Mouse (Mus musculus) layer of hippocampus, adult 2 months (tissue): ENCODE data around the gene Gna12. TPM values are rescaled to one million over a fixed set of nuclear protein-coding genes. Genes with fewer than 3 reads are reported as not detected.
A peak's percentile ranks its signal among the peaks of the same experiment; 100 is the strongest.

ENCODE experiments used
- DNase-seq, 2 experiments: peaks; one replicate each; pipeline ENCODE4 v3.0.0; 2022; ENCODE audit warnings: low spot score in 2 of 2
- H3K27ac ChIP-seq: fragments of 200-600 bp; 2 replicates; pipeline ENCODE4 v1.8.1; 2022
- H3K4me3 ChIP-seq: fragments of 200-600 bp; 2 replicates; pipeline ENCODE4 v1.8.1; 2022; ENCODE audit warnings: mild to moderate bottlenecking
- CTCF ChIP-seq: fragments of 200-600 bp; conservative IDR thresholded peaks from 2 replicates; pipeline ENCODE4 v1.8.1; 2022; ENCODE audit warnings: antibody characterized with exemption, mild to moderate bottlenecking, moderate library complexity
- long read RNA-seq, 2 experiments: library from polyadenylated mRNA; stranded (forward); transcript quantifications; one replicate each; pipeline ENCODE4 v2.0.0; 2021; ENCODE audit warnings: borderline mapping rate in 2 of 2
- total RNA-seq, 2 experiments: library from RNA; stranded (reverse); gene quantifications; 2 replicates each; pipeline ENCODE4 v1.2.3; 2021

The Gna12 gene
- 10 to 100 TPM; 78.3 to 80.5 TPM for total RNA-seq
- long read RNA-seq, experiment 1, transcript Gna12-201 (4 exons, 3,416 nt) = major isoform, 116 of 129 reads
- long read RNA-seq, experiment 1, partial matches to known transcripts = 1 of 129 reads
- long read RNA-seq, experiment 1, other reads (novel, unspliced or antisense) = 12 of 129 reads
- long read RNA-seq, experiment 2, transcript Gna12-201 (4 exons, 3,416 nt) = major isoform, 135 of 159 reads
- long read RNA-seq, experiment 2, partial matches to known transcripts = 5 of 159 reads
- long read RNA-seq, experiment 2, other reads (novel, unspliced or antisense) = 19 of 159 reads

DNA sequence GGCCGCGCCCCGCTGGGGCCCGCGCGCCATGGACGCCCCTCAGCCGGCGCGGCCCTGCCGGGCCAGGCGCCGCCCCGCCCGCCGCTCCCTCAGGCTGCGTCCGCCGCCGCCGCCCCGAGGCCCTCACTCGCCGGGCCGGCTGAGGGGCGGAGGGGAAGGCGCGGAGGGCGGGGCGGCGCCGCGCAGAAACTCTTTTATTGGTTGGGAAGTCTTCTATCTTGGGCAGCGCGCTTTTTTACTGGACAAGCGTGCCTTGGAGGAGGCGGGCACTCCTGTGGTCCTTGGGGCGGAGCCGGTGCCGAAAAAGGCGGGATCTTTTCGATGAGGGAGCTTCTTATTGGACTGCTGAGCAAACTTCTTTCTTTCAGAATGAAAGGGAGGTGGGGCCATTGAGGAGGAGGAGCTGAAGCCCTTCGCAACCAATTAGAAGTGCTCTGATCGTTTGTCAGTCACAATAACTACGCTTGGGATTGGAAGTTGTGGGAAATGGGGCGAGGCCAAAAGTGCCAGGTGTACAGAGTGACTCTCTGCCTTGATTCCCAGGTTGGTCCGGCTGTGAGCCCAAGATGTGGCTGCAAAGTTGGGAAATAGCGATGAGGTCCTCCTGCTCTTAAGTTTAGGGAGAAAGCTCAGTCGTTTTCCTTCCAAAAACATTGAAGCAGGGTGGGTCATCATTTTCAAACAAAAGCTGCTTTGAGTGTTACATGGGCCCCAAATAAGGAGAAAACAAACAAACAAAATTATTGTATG, at the start of gene Gna12:
Gene Gna12 (minus strand): TSS at position 118 of the 750 bp plus-strand sequence.
- TF ChIP-seq CTCF = no peak
- Histone ChIP-seq H3K27ac (peak within 1 kb of the TSS; percentile 84), H3K4me3 (peak within 1 kb of the TSS; percentile 90)
- peak; percentile 97 to 99 for DNase-seq

DNA sequence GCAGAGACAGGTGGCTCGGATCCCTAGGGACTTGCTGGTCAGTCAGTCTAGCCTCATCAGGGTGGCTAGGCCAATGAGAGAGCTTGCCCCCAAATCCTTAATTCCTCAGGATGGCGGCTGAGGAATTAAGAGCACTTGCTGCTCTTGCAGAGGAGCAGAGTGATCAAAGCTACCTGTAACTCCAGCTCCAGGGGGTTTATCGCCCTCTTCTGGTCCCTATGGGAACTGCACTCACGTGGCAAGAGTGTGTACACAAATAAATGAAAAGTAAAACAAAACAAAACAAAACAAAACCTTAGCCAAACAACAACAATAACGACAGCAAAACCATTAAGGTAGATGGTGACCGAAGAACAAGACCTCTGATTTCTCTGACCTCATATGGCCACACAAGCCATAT, 48.4 kb upstream of the Gna12 start:
- H3K27ac ChIP-seq = no peak overlapping the region
- peak; percentile 56 for TF ChIP-seq CTCF
- no peak overlapping the region for H3K4me3 ChIP-seq
- no peak for DNase-seq

DNA sequence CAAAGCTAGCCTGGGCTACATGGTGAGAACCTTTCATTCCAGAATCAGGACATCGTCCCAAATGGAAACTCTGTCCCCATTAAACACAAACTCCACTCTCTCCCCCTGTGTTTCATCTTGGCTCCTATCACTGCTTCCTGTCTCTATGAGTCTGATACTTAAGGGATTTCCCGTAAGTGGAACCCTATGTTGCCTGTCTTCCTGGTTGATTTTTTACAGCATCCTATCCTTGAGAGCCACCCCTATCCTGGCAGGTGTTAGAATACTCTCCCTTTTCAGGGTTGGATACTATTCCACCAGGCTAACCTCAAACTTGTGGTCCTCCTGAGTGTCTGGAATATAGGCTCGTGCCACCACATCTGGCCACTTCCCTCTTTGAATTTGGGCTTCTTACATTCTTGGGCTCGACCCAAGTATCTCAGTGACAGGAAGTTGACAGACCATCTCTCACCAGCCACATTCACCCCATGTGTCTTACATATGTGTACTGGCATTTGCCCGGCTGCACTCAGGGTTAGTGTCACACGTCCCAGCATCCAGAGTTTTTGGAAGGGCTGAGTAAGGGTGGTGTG, 43.6 kb upstream of the Gna12 start:
- TF ChIP-seq CTCF = no peak
- no peak for DNase-seq
- H3K27ac ChIP-seq = no peak overlapping the region

DNA sequence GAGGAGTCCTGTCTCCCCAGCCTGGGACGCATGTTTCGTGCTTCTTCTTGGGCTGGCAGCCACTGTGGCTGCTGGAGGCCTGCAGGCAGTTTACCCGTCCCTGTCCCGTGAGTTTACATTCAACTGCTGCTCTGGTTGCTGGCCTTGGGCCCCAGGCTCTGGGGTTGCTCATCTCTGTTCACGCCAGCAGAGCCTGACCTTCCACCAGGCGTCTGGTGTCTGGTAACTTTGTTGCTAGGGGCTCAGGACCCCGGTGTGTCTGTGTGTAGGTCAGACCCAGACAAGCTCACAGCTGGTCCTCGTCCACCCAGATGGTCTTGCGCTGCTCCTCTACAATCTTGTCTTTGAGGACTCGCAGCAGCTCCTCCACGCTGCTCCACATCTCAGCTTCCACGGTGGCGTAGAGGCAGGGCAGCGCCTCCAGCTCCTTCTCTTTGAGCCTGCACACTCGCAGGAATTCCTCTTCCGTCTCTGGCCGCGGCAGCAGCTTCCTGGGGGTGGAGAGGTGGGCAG, 42.9 kb upstream of the Gna12 start:
- DNase-seq = no peak

More for the DNA sequence above, 43.6 kb upstream of the Gna12 start:
- no peak overlapping the region for H3K4me3 ChIP-seq

DNA sequence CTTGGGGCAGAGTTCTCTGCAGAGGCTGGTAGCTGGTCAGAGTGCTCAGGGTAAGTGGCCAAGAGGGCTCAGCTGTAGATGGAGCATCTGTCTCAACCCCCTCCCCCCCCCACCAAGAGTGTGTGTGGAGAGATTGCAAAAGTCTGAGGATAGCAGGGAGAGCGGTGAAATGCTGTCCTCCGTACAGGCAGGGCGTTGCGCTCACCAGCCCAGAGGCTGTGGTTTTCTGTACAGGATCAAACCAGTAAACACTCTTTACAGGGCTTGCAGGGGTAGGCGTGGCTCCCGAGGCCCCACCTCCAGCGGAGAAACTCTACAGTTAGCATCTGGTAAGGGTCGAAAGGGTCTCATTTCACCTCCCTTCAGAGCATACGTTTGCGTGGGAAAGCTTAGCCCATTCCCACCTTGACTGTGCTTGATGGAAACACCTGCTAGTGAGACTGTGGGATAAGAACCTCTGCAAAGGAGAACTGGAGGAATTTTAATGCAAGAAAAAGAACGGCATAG, 42.4 kb upstream of the Gna12 start:
- no peak for TF ChIP-seq CTCF
- DNase-seq = no peak
- no peak overlapping the region for H3K27ac ChIP-seq
- H3K4me3 ChIP-seq = no peak overlapping the region

More for the DNA sequence above, 42.9 kb upstream of the Gna12 start:
- Histone ChIP-seq H3K4me3 (no peak overlapping the region), H3K27ac (no peak overlapping the region)
- TF ChIP-seq CTCF = peak; percentile 56

DNA sequence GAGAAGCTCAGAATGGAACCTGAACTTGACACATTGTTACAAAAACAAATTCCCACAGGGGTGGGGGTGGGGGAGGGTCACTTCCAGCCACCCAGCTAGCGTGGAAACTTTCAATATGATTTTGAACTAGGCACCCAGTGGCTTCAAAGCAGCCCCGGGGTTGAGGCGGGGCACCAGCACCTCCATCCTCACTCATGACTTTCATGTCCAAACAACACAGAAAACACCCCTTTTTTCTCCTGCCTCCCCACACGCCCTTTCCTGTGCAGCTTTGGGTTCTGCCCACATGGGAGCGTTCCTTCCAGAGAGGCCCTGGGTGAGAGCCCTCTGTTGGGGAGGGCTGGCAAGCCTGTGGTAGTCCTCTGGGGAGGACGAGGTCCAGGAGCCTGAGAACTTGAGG, 41.0 kb upstream of the Gna12 start:
- no peak for DNase-seq
- no peak for TF ChIP-seq CTCF

DNA sequence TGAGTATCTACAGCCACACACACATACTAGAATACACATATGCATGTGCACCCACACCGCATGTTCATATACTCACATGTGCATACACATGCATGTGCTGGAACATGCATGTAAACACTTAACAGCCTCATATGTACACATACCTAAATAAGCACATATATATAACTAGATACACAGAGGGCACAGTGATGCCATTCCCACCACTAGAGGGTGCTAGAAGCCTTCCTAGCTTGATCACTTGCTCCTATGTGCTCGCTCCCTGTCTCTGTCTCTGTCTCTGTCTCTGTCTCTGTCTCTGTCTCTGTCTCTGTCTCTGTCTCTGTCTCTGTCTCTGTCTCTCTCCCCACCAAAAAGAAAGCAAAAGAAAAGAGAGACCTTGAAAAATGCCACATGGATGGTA, 38.8 kb upstream of the Gna12 start:
- DNase-seq = peak; percentile 51 to 75
- H3K27ac ChIP-seq = no peak overlapping the region

More for the DNA sequence above, 41.0 kb upstream of the Gna12 start:
- H3K27ac ChIP-seq = no peak overlapping the region
- no peak overlapping the region for H3K4me3 ChIP-seq

DNA sequence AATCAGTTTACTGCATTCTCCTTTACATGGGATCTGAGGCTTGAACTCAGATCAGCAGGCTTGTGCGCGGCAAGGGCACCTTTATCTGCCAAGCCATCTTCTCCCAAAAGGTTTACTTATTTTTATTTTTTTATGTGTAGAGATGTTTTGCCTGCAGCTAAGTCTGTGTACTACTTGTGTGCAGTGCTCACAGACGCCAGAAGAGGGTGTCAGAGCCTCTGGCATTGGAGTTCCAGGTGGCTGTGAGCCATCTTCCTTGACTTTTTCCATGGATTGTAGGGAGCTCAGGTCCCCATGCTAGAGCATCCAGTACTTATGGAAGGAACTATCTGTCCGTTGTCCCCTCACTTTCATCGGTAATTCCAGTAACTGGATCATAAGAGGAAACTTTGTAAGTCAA, 29.5 kb upstream of the Gna12 start:
- no peak overlapping the region for H3K4me3 ChIP-seq
- TF ChIP-seq CTCF = peak; percentile 54

More for the DNA sequence above, 38.8 kb upstream of the Gna12 start:
- peak; percentile 87 for TF ChIP-seq CTCF
- no peak overlapping the region for H3K4me3 ChIP-seq

DNA sequence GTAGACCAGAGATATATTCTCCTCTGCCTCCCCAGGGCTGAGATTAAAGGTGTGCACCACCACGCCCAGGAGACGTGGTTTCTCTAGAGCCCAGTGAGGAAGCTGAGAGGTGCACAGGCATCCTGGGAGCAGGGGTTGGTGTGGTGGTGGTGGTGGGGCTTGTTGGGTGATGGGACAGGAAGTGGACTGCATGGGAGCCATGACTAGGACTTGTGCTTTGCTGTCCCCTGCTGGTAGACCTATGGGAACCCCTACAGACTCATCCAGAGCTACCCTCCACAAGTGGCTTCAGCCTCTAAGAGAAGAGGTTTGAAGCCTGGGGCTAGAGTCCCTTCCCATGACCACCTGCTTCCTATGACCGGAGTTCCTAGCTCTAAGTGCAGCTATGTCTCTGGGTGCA, 28.1 kb upstream of the Gna12 start:
- DNase-seq = no peak
- H3K27ac ChIP-seq = no peak overlapping the region
- TF ChIP-seq CTCF = peak; percentile 59

More for the DNA sequence above, 29.5 kb upstream of the Gna12 start:
- no peak for DNase-seq
- no peak overlapping the region for H3K27ac ChIP-seq

DNA sequence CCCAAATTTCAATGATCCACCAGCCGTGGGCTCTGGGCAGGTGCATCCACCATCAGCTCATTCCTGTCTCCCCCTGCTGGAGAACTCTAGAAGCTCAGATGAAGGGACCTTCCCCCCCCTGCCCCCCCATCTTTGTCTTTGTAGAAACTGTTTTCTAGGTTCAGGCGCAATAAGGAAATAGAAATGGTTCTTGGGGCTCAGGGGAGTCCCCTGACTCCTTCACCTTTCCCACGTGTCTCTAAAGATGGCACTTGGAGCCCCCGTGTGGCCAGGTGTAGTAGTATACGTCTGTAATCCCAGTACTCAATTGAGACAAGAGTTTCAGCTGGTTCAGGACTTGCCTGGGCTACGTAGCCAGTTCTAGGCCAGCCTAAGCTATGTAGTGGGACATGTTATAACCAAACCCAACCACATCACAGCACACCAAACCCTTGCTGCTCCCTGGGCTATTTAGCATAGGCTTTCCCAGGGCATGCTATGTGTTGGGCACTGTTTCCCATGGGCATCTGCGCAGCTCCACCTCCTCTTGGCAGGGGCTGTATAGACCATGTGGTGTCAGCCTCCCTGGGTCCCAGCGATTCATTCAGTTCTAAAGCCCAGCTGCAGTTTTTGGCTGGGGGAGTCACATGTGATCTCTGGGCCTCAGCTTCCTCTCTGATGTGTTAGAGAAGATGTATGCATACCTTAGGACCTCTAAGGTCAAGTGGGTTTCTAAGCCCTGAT, 27.4 kb upstream of the Gna12 start:
- peak; percentile 66 for TF ChIP-seq CTCF
- Histone ChIP-seq H3K4me3 (no peak overlapping the region), H3K27ac (no peak overlapping the region)
- no peak for DNase-seq

More for the DNA sequence above, 28.1 kb upstream of the Gna12 start:
- H3K4me3 ChIP-seq = no peak overlapping the region

DNA sequence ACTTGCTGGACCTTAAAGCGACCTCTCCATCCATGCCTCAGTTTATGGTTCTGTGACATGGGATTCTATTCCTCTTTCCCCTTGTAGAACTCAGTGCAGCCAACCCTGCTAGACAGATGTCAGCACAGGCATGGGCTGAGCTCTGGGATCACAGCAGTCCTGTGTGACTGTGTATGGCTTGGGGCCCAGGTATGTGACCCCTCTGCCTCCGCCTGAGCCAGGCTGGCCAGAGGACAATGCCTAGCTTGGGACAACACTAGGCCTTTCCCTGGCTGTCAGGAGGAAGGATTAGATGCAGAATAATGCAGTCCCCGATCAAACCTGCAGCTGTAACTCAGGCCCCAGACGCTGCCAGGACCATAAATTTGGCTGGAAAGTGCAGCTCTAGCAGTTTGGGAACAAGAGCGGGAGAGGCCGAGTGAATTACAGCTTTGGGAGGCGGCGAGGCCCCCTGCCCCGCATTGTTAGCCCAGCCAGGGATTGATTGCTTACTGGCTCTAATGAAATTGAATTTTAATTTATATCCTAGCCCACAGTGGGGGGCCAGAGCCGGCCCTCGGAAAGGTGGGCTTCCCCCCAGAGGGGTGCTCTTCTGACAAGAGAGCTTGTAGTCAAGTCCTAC, 25.8 kb upstream of the Gna12 start:
- no peak for TF ChIP-seq CTCF
- no peak overlapping the region for H3K4me3 ChIP-seq
- DNase-seq = no peak
- H3K27ac ChIP-seq = no peak overlapping the region

DNA sequence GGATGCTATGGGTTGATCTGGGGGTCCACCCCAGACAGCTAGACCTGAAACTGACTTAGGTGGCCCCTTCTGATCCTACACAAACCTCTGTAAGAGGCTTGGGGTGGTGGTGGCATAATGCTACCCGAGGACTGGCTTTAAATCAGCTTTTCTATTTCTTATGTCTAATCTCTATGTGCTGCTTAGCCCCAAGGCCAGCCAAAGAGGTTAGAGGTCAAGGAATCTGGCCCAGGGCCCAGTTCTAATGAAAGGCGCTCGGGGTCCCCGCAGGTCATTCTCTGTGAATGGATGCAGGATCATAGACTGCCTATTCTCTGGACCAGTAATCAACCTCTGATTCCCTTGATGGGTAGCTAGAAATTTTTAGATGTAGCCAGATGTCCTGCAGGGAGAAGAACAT, 24.5 kb upstream of the Gna12 start:
- DNase-seq = no peak
- H3K4me3 ChIP-seq = no peak overlapping the region
- no peak overlapping the region for H3K27ac ChIP-seq
- no peak for TF ChIP-seq CTCF
